Mouse (Mus musculus) liver, adult 2 months (tissue): Measurements from ENCODE around the gene Arid3b. TPM values are rescaled to one million over a fixed set of nuclear protein-coding genes. Genes with fewer than 3 reads are reported as not detected.

Experiments
- DNase-seq: peaks from one replicate; pipeline ENCODE4 v3.0.0-alpha.2; 2011; ENCODE audit warnings: low read depth, low spot score; ENCODE audit errors: extremely low read depth
- H3K27ac ChIP-seq: fragments of 200-500 bp; replicated peaks from 2 replicates; pipeline ENCODE4 v1.5.1; 2012; ENCODE audit warnings: low read depth, mild to moderate bottlenecking, control low read depth, inconsistent platforms, low read length; ENCODE audit not compliant: insufficient read depth
- H3K27me3 ChIP-seq: fragments of 200-500 bp; 2 replicates; pipeline ENCODE4 v1.6.1; 2012; ENCODE audit warnings: mild to moderate bottlenecking, moderate library complexity, low read length, inconsistent platforms; ENCODE audit not compliant: control insufficient read depth, insufficient read depth
- H3K36me3 ChIP-seq: fragments of 200-500 bp; 2 replicates; pipeline ENCODE4 v1.6.1; 2012; ENCODE audit warnings: low read length, inconsistent platforms; ENCODE audit not compliant: control insufficient read depth, insufficient read depth
- H3K4me1 ChIP-seq: fragments of 200-500 bp; 2 replicates; pipeline ENCODE4 v1.6.1; 2011; ENCODE audit warnings: low read length; ENCODE audit not compliant: control insufficient read depth, insufficient read depth
- H3K4me3 ChIP-seq: fragments of 200-500 bp; 2 replicates; pipeline ENCODE4 v1.5.1; 2011; ENCODE audit warnings: low read depth, mild to moderate bottlenecking, control low read depth, low read length, moderate library complexity; ENCODE audit not compliant: insufficient read depth
- H3K79me2 ChIP-seq: fragments of 200-500 bp; 2 replicates; pipeline ENCODE4 v1.6.1; 2012; ENCODE audit warnings: inconsistent platforms, mild to moderate bottlenecking, low read length, moderate library complexity; ENCODE audit not compliant: control insufficient read depth, insufficient read depth
- H3K9ac ChIP-seq: fragments of 200-500 bp; 2 replicates; pipeline ENCODE4 v1.6.1; 2012; ENCODE audit warnings: low read depth, mild to moderate bottlenecking, control low read depth, inconsistent platforms, low read length
- CTCF ChIP-seq: fragments of 200-500 bp; IDR thresholded peaks from 2 replicates; pipeline ENCODE4 v1.5.1; 2011; ENCODE audit warnings: low read depth, low read length, control low read depth
- POLR2A ChIP-seq: fragments of 200-500 bp; IDR thresholded peaks from 2 replicates; pipeline ENCODE4 v1.6.1; 2011; ENCODE audit warnings: low read length, control low read depth; ENCODE audit not compliant: insufficient read depth; ENCODE audit errors: extremely low read depth
- WGBS: fragments of 180-500 bp; shearing (Covaris S2); methylation state at CpG from one replicate; pipeline ENCODE4 v1.1.7; 2018; 5-methylcytosine and 5-hydroxymethylcytosine counted together
- polyA plus RNA-seq: library from polyadenylated mRNA; depleted of rRNA; stranded (reverse); fragments of >200 nt; gene quantifications from 2 replicates; pipeline ENCODE4 v1.2.3, GENCODE M21; 2012
- total RNA-seq: library from RNA; depleted of rRNA; stranded (reverse); fragments of >200 nt; gene quantifications from 2 replicates; pipeline ENCODE4 v1.2.3, GENCODE M21; 2014

The Arid3b gene
- total and polyA plus RNA-seq, 2 experiments, result 0.83 to 2.8 TPM

DNA sequence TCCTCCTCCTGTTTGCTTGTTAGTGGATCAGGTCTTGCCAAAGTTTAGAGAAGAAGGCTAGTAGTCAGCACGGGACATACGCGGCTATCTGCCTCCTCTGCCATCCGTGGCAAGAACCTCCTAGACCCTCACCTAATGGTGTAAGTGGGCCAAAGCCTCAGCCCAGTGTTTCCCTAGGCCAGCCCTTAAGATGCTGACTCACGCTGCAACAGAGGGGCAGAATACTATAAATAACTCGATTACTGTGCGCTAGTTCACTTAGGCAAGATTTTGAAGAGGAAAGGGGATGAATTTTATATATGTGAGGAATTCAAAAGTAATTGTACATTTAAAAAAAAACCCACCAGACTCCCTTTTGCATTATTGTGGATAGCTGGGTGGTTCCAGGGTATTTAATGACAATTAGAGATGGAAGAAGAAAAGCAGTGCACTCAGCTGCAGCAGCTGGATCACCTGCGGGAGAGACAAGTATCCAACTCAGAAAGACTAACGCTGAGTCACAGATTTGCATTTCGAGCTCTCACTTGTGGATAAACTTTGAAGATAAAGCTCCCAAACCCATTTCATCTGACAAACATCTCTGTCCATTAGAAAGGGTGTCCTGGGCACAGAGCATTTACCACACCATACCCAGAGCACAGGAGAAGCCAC lies 31.4 kb downstream of the Arid3b start:
- peaks cover 3% of the 10 kb centered on the region; the same call in 1 of the 2 replicates for H3K36me3 ChIP-seq
- no peak overlapping the region for H3K9ac ChIP-seq
- no peaks in the 10 kb centered on the region for H3K4me1 ChIP-seq
- 87% methylated on average over 10 of the region's 10 CpGs for WGBS
- H3K4me3 ChIP-seq, result no peak overlapping the region
- H3K27me3 ChIP-seq, result no peaks in the 10 kb centered on the region
- no peak for DNase-seq
- TF ChIP-seq CTCF (no peak), POLR2A (no peak)
- H3K27ac ChIP-seq, result no peak overlapping the region
- no peaks in the 10 kb centered on the region for H3K79me2 ChIP-seq

- 78% methylated on average over 4 of the region's 4 CpGs for WGBS
- Histone ChIP-seq H3K79me2 (no peaks in the 10 kb centered on the region), H3K27ac (no peak overlapping the region), H3K9ac (no peak overlapping the region), H3K4me3 (no peak overlapping the region), H3K27me3 (no peaks in the 10 kb centered on the region), H3K36me3 (peaks cover 2% of the 10 kb centered on the region; the same call in 1 of the 2 replicates), H3K4me1 (no peaks in the 10 kb centered on the region)
- no peak for DNase-seq
- TF ChIP-seq POLR2A, result no peak
- TF ChIP-seq CTCF, result no peak
Observed at GRCm38 (mm10) chr9:57803839-57804238, 32.8 kb downstream of the Arid3b start.

DNA sequence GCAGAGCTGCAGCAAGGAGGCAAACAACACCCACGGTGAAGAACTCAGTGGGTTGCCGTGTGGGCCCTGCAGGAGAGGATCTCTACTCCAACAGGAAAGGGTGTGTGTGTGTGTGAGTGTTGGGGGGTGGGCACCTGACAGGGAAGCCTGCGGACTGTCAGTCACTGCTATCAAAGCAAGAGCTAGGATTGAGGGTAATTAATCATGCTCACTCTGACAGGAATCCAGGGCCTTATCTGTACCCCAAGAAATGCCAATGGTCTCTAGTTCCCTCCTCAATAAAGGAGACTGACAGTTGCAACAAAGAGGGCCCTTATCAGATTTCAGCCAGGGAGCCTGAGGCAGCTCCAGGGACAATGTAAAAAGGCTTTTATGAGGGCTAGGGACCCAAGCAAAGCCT lies 33.5 kb downstream of the Arid3b start:
- Histone ChIP-seq H3K36me3 (peaks cover 2% of the 10 kb centered on the region; the same call in 1 of the 2 replicates), H3K27ac (no peak overlapping the region), H3K79me2 (no peaks in the 10 kb centered on the region), H3K4me3 (no peak overlapping the region), H3K9ac (no peak overlapping the region), H3K27me3 (no peaks in the 10 kb centered on the region), H3K4me1 (no peaks in the 10 kb centered on the region)
- TF ChIP-seq CTCF (no peak), POLR2A (no peak)
- no peak for DNase-seq
- WGBS, result 78% methylated on average over 3 of the region's 3 CpGs

DNA sequence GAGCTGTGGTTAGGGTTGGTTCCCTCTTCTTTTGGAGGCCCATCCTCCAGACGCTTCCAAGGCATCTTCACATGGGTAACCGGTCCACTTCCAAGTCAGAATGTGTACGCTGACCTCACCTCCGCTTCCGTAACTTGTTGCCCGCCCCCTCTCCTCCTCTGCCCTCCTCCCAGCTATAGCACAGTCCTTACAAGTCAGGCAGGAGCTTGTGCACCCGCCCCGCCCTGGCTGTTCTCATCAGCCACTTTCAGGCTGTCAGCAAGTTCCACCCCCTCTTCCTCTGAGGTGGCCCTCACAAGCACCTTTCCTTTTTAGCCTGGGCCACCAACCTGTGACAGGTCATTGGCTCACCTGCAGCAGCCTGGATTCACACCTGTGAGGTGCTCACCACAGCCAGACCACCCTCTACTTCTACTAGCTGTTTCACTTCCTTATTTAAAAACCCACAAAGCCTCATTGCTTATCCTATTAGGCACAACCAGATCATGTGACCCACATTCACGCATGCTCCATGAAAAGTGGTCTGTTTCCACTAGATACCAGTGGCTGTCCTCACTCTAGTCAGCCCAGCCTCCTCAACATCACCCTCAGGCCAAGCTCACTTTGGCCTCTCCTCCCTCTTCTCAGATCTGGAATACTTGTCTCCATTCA lies 36.1 kb downstream of the Arid3b start:
- TF ChIP-seq CTCF (no peak), POLR2A (no peak)
- DNase-seq, result no peak
- Histone ChIP-seq H3K4me1 (no peaks in the 10 kb centered on the region), H3K9ac (no peak overlapping the region), H3K27ac (no peak overlapping the region), H3K4me3 (no peak overlapping the region), H3K79me2 (no peaks in the 10 kb centered on the region), H3K27me3 (no peaks in the 10 kb centered on the region), H3K36me3 (peaks cover 9% of the 10 kb centered on the region; the same call in 1 of the 2 replicates)
- WGBS, result 93% methylated on average over 9 of the region's 9 CpGs

- Histone ChIP-seq H3K4me1 (no peaks in the 10 kb centered on the region), H3K9ac (no peak overlapping the region), H3K4me3 (no peak overlapping the region), H3K79me2 (no peaks in the 10 kb centered on the region), H3K36me3 (peaks cover 16% of the 10 kb centered on the region; the same call in 1 of the 2 replicates), H3K27ac (no peak overlapping the region), H3K27me3 (no peaks in the 10 kb centered on the region)
- no peak for DNase-seq
- 62% methylated on average over 10 of the region's 10 CpGs for WGBS
- TF ChIP-seq POLR2A, result no peak
Observed at GRCm38 (mm10) chr9:57798725-57799253, 37.8 kb downstream of the Arid3b start.

- Histone ChIP-seq H3K27ac (no peak overlapping the region), H3K79me2 (no peaks in the 10 kb centered on the region), H3K4me1 (no peaks in the 10 kb centered on the region), H3K36me3 (peaks cover 15% of the 10 kb centered on the region; the same call in 1 of the 2 replicates), H3K27me3 (no peaks in the 10 kb centered on the region), H3K9ac (no peak overlapping the region), H3K4me3 (no peak overlapping the region)
- TF ChIP-seq CTCF, result no peak
- TF ChIP-seq POLR2A, result no peak
- 67% methylated on average over 8 of the region's 8 CpGs for WGBS
- DNase-seq, result peak; percentile 27
Observed at GRCm38 (mm10) chr9:57797456-57797855, 39.1 kb downstream of the Arid3b start.
